Mouse (Mus musculus) stomach, embryonic 14.5 days (tissue): ENCODE measurements around the gene Gm39115. TPM values are rescaled to one million over a fixed set of nuclear protein-coding genes. Genes with fewer than 3 reads are reported as not detected.
"Not testable (repeated sequence)": the region's sequence is repeated elsewhere in the genome, so short reads cannot be mapped to it uniquely, and the experiment has no call there.

Source experiments
- ATAC-seq: fragments of 200-750 bp; cut with Nextera tagmentation; 2 replicates; pipeline ENCODE4 v1.8.0; 2017; ENCODE audit warnings: low read depth, moderate TSS enrichment; ENCODE audit not compliant: insufficient number of reproducible peaks, insufficient read depth, low FRiP score
- H3K27ac ChIP-seq: fragments of 300-500 bp; sonication (generic); 2 replicates; pipeline ENCODE4 v1.5.1; 2014; ENCODE audit warnings: mild to moderate bottlenecking, low read length, moderate library complexity, mixed read lengths
- H3K27me3 ChIP-seq: fragments of 300-500 bp; sonication (generic); 2 replicates; pipeline ENCODE4 v1.6.1; 2014; ENCODE audit warnings: low read length, control low read depth, mixed read lengths; ENCODE audit not compliant: control insufficient read depth, insufficient read depth
- H3K36me3 ChIP-seq: fragments of 300-500 bp; sonication (generic); 2 replicates; pipeline ENCODE4 v1.6.1; 2014; ENCODE audit warnings: mild to moderate bottlenecking, control low read depth, low read length, moderate library complexity, mixed read lengths; ENCODE audit not compliant: control insufficient read depth, insufficient read depth
- H3K4me1 ChIP-seq: fragments of 300-500 bp; sonication (generic); 2 replicates; pipeline ENCODE4 v1.6.1; 2014; ENCODE audit warnings: low read length, control low read depth, mixed read lengths; ENCODE audit not compliant: control insufficient read depth, insufficient read depth
- H3K4me2 ChIP-seq: fragments of 300-500 bp; sonication (generic); replicated peaks from 2 replicates; pipeline ENCODE4 v1.6.1; 2014; ENCODE audit warnings: low read depth, low read length, control low read depth
- H3K4me3 ChIP-seq: fragments of 300-500 bp; sonication (generic); 2 replicates; pipeline ENCODE4 v1.5.1; 2014; ENCODE audit warnings: low read depth, low read length, control low read depth
- H3K9ac ChIP-seq: fragments of 300-500 bp; sonication (generic); replicated peaks from 2 replicates; pipeline ENCODE4 v1.6.1; 2014; ENCODE audit warnings: low read depth, mild to moderate bottlenecking, control low read depth, low read length, moderate library complexity, mixed read lengths
- H3K9me3 ChIP-seq: fragments of 300-500 bp; sonication (generic); 2 replicates; pipeline ENCODE4 v1.6.1; 2016; ENCODE audit warnings: low read depth, low read length, control low read depth; ENCODE audit not compliant: control insufficient read depth
- WGBS: fragments of 180-500 bp; shearing (Covaris S2); extraction: QIAGEN DNeasy Blood & Tissue Kit; methylation state at CpG from one replicate; pipeline ENCODE4 v1.1.7; 2014; 5-methylcytosine and 5-hydroxymethylcytosine counted together
- polyA plus RNA-seq: library from polyadenylated mRNA; unstranded; fragments of >200 nt; fragmentation: Nextera tagmentation; extraction: Ambion mirVana; gene quantifications from 2 replicates; pipeline ENCODE4 v1.2.1, GENCODE M21; 2014

Gm39115 gene
- polyA plus RNA-seq, 1 experiment from 2014 or later: not detected

DNA sequence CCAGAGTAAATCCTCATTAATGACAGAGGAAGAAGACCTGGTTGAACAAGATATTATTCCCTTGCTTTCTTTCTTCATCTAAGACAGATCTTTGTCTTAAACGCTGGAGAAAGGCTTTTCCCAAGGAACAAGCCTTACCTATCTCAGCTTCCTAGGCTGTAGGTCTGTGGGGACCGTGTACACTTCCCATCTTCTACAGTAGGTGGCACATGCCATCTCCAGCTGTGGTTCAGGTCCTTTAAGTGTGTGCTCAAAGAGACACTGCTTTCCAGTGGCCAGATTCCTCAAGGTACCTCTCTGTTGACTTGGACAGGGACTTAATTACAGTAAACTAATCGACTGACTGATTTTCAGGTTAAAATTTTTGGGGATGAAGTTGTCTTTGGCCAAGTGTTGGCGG lies 7.0 kb downstream of the Gm39115 start:
- H3K4me3 ChIP-seq: no peak overlapping the region
- no peaks in the 10 kb centered on the region for H3K36me3 ChIP-seq
- no peaks in the 10 kb centered on the region for H3K27me3 ChIP-seq
- no peak overlapping the region for H3K27ac ChIP-seq
- no peak overlapping the region for H3K9ac ChIP-seq
- no peak for ATAC-seq
- WGBS: 61% methylated on average over 4 of the region's 4 CpGs
- no peak overlapping the region for H3K4me2 ChIP-seq
- H3K9me3 ChIP-seq: no peaks in the 10 kb centered on the region
- no peaks in the 10 kb centered on the region for H3K4me1 ChIP-seq

- WGBS: 68% methylated on average over 1 of the region's 1 CpGs
- ATAC-seq: not testable (repeated sequence)
Observed at GRCm38 (mm10) chr7:142120629-142121028, 15.2 kb downstream of the Gm39115 start, which contains the start of gene Gm45618. Gene Gm45618 (minus strand): TSS chr7:142120729.

DNA sequence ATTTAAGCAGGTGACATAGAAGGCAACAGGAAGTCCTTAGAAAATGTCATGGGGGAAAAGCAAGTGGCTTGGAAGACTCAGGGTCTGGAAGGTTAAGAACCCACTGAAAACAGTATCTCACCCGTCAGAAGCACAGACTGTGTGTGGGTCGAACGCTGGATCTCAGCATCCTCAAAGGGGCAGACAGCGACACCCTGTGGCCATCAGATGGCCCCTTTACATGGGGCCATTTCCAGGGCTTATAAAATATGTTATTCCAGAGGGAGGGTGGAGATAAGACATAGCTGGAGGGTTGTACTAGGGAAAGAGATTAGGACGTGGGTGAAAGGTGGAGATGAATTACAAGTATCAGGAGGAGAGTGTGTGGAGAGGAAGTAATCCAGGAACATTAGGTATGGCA lies 16.2 kb downstream of the Gm39115 start:
- Histone ChIP-seq H3K4me2 (no peak overlapping the region), H3K9ac (no peak overlapping the region), H3K36me3 (no peaks in the 10 kb centered on the region), H3K27ac (no peak overlapping the region), H3K4me3 (no peak overlapping the region), H3K27me3 (no peaks in the 10 kb centered on the region), H3K4me1 (no peaks in the 10 kb centered on the region), H3K9me3 (no peaks in the 10 kb centered on the region)
- WGBS: 11% methylated on average over 5 of the region's 5 CpGs
- ATAC-seq: no peak

More at GRCm38 (mm10) chr7:142120629-142121028, 15.2 kb downstream of the Gm39115 start, which contains the start of gene Gm45618:
- not testable (repeated sequence) for H3K27ac ChIP-seq, H3K36me3 ChIP-seq, H3K4me1 ChIP-seq, H3K27me3 ChIP-seq, H3K9ac ChIP-seq, H3K4me3 ChIP-seq, H3K9me3 ChIP-seq, H3K4me2 ChIP-seq

DNA sequence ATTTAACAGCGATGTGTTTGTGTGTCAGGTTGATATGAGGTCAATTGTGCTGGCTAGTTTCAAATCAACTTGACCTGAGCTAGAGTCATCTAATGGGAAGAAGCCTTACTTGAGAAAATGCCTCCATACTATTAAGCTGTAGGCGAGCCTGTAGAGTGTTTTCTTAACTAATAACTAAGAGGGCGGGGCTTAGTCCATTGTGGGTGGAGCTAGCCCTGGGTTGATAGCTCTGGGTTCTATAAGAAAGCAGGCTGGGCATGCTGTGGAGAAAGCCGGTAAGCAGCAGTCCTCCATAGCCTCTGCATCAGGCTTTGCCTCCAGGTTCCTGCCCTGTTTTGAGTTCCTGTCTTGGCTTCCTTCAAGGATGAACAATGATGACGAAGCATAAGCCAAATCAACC lies 31.1 kb downstream of the Gm39115 start:
- no peaks in the 10 kb centered on the region for H3K27me3 ChIP-seq
- no peak overlapping the region for H3K27ac ChIP-seq
- H3K4me3 ChIP-seq: no peak overlapping the region
- no peak for ATAC-seq
- no peak overlapping the region for H3K9ac ChIP-seq
- 53% methylated on average over 5 of the region's 5 CpGs for WGBS
- H3K4me2 ChIP-seq: no peak overlapping the region
- no peaks in the 10 kb centered on the region for H3K36me3 ChIP-seq
- H3K9me3 ChIP-seq: no peaks in the 10 kb centered on the region
- no peaks in the 10 kb centered on the region for H3K4me1 ChIP-seq

GRCm38 (mm10) chr7:142097776-142098175 lies 38.1 kb downstream of the Gm39115 start:
- Histone ChIP-seq H3K4me1 (peaks cover 5% of the 10 kb centered on the region; the same call in 1 of the 2 replicates), H3K9ac (no peak overlapping the region), H3K27me3 (peaks cover 32% of the 10 kb centered on the region), H3K36me3 (no peaks in the 10 kb centered on the region), H3K4me2 (no peak overlapping the region), H3K27ac (no peak overlapping the region), H3K9me3 (no peaks in the 10 kb centered on the region), H3K4me3 (no peak overlapping the region)
- 0 out of 2 replicates have a peak, but pooled peaks have one; percentile 43 for ATAC-seq
- 12% methylated on average over 9 of the region's 9 CpGs for WGBS

DNA sequence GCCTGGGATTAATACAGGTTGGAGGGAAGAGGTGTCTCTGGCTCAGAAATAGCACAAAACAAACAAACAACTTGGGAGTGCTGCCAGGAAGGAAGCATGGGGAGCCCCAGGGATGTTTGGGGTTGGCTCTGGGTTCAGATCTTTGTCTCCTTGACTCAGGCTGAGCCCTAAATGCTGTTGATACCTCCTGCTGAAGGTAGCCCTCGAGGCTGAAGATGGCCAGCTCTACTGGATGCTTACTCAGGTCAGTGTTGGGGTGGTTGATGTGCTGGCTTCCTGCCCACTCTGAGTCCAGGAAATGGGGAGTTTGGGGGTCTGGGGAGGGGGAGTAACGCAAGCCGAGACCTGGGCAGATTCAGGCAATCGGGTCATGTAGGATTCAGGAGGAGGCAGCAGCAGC lies 39.1 kb downstream of the Gm39115 start:
- Histone ChIP-seq H3K27me3 (peaks cover 33% of the 10 kb centered on the region), H3K36me3 (no peaks in the 10 kb centered on the region), H3K9me3 (no peaks in the 10 kb centered on the region), H3K4me1 (peaks cover 5% of the 10 kb centered on the region; the same call in 1 of the 2 replicates), H3K9ac (no peak overlapping the region), H3K27ac (no peak overlapping the region), H3K4me2 (no peak overlapping the region), H3K4me3 (no peak overlapping the region)
- 67% methylated on average over 4 of the region's 4 CpGs for WGBS
- ATAC-seq: no peak

DNA sequence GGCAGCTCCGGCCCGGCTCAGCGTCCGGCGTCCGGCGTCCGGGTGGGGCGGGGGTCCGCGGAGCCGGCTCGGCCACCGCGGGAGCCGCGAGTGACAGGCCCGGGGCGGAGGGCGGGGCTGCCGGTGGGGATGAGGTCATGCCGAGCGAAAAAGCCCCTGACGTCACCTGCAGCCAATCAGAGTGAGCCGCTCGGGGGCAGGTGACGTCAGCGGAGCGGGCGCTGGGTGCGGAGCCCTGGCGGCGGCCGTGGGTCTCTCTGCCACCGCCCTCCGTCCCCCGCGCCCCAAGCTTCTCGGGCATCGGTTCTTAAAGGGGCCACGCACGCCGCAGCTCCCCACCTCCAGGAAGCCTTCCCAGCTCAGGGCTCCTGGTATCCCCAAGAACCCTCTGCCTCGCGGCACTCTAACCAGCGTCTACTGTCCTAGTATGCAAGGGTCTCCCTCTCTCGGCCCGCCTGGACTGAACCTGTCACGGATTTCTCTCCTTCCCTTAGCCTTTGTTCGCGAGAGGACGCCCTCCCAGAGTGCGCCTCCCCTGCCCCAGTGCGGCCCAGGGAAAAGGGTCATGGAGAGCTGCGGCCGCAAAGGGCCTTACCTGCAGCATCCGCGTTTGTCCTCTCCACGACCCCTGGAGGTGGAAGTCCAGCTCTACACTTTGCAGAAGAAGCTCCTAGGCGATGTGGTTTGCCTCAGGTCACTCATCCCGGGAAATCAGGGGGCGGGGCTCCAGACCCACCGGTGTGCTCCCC lies 40.5 kb downstream of the Gm39115 start, which contains the start of gene Dusp8:
Dusp8 (minus strand) TSS at position 661 of the 749 bp plus-strand sequence.
- peak; percentile 90 for ATAC-seq
- Histone ChIP-seq H3K27me3 (peaks cover 33% of the 10 kb centered on the region), H3K4me3 (peak within 1 kb of the TSS; percentile 50), H3K27ac (no peak within 1 kb of the TSS), H3K9ac (peak within 1 kb of the TSS; percentile 52), H3K4me1 (peaks cover 5% of the 10 kb centered on the region; the same call in 1 of the 2 replicates), H3K4me2 (peak within 1 kb of the TSS; percentile 97), H3K9me3 (no peaks in the 10 kb centered on the region), H3K36me3 (no peaks in the 10 kb centered on the region)
- under 1% methylated on average over 62 of the region's 63 CpGs for WGBS

DNA sequence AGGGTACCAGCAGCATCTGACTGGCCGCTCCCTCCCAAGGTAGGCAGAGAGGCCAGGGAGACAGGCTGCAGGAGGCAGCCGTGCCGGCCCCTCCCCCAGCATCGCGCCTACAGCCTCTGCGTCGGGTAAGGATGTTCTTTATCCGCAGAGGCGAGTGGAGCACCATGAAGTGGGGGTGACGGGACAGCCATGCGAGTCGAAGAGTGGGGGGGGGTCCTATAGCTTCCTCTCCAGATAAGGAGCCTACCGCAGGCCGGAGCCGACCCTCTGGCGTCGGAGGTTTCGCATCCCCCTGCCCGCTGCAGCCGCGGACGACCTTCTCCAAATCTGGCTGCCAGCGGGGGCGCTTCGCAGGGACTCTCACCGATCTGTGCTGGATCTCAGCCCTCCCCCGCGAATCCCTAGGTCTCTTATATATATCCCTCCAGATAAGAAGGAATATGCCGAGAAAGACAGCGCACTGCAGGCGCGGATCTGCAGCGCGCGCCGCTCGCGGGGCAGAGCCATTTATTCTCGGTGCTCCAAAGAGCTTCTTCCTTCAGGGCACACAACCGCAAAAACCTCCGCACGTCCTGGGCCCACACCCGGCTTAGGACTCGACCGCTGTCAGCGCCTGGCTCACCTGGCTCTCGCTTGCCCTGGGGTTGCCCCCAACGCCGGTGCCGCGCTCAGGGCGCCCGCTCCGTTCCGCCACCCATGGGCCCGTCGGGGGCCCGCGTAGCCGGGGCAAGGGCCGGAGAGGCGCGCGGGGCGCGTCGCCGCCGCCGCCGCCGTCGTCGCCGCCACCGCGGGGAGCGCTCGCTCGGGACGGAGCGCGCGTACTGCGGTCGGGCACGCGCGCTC lies 41.3 kb downstream of the Gm39115 start:
- peaks cover 33% of the 10 kb centered on the region for H3K27me3 ChIP-seq
- peak overlapping the region; percentile 52 for H3K9ac ChIP-seq
- no peak; the same call in none of the 2 replicates for ATAC-seq
- under 1% methylated on average over 89 of the region's 89 CpGs for WGBS
- H3K4me2 ChIP-seq: peak overlapping the region; percentile 97
- peak overlapping the region; percentile 50 for H3K4me3 ChIP-seq
- H3K27ac ChIP-seq: no peak overlapping the region
- peaks cover 5% of the 10 kb centered on the region; the same call in 1 of the 2 replicates for H3K4me1 ChIP-seq
- no peaks in the 10 kb centered on the region for H3K36me3 ChIP-seq
- no peaks in the 10 kb centered on the region for H3K9me3 ChIP-seq
